8 mouse cellular contexts compared by ENCODE assay signal in the genomic region with DNA sequence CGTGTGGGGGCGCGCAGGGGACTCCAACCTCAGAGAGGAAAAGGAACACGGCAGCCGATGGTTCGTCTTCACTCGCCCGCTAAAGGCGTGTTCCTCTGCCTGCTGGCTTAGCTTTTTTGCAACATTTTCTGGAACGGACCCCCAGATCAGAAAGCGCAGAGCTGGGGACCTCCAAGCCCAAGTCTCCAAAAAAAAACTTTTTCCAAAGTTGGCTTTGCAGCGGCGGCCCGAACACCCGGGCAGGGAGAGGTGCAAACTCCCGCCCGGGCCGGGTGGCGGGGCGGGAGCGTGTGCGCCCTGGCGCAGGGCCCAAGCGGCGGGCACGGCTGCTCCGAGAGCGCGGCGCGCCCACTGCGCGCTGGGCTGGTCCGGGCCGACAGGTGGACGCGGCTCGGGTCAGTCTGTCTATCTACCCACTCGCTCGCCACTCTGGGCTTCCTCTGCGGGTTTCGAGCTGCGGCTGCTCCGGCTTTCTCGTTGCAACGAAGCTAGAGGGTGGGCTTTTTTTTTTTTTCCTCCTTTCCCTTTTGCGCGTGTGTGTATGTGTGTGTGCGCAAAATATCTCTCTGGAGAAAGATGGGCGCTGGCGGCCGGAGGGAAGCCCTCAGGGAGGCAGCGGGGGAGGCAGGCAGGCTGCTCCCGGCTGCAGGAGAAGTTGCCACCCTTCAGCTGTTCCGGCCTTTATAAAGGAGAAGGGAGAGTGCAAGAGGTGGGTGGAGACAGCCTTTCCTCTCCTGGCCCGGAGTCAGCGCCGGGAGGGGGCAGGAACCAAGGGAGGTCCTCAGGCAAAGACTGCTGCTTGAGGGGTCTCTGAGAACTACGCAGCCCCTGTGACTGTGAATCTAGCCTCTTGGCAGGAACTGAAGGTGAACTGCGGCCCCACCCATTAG. TPM values are rescaled to one million over a fixed set of nuclear protein-coding genes. Genes with fewer than 3 reads are reported as not detected.
A peak's percentile ranks its signal among the peaks of the same experiment; 100 is the strongest.
DNase-seq lines count a peak whose midpoint lies in the region; ATAC-seq lines count a peak whose summit lies in the region.

Gene Pdgfb, minus strand, starts transcription at position 657 of the 890 bp plus-strand sequence.

- ATAC-seq in limb, embryonic 13.5 days (ENCODE audit: low FRiP score, low read depth), result no peak
- ATAC-seq in midbrain, embryonic 14.5 days (ENCODE audit: low FRiP score, low TSS enrichment), result no peak

- H3K4me3 ChIP-seq in embryonic facial prominence, embryonic 10.5 days, result peak within 1 kb of the TSS; percentile 72
- peak within 1 kb of the TSS; percentile 65 for H3K4me3 ChIP-seq in limb, embryonic 13.5 days
- H3K4me3 ChIP-seq in midbrain, embryonic 14.5 days (replicated peaks; ENCODE audit: low read depth, low read length), result peak within 1 kb of the TSS; percentile 62

- WGBS in embryonic facial prominence, embryonic 10.5 days, result under 1% methylated on average over 60 of the region's 60 CpGs
- under 1% methylated on average over 60 of the region's 60 CpGs for WGBS in limb, embryonic 13.5 days
- under 1% methylated on average over 60 of the region's 60 CpGs for WGBS in midbrain, embryonic 14.5 days

- H3K36me3 ChIP-seq in embryonic facial prominence, embryonic 10.5 days (replicated peaks), result no peaks in the 10 kb centered on the region
- H3K36me3 ChIP-seq in limb, embryonic 13.5 days, result no peaks in the 10 kb centered on the region
- H3K36me3 ChIP-seq in midbrain, embryonic 14.5 days (ENCODE audit: control insufficient read depth, insufficient read depth, low read length), result no peaks in the 10 kb centered on the region

- H3K9ac ChIP-seq in limb, embryonic 13.5 days, result peak within 1 kb of the TSS; percentile 76
- peak within 1 kb of the TSS; percentile 72 for H3K9ac ChIP-seq in midbrain, embryonic 14.5 days (replicated peaks; ENCODE audit: low read length)

- DNase-seq in embryo, embryonic 10 days (ENCODE audit: low spot score), result peak; percentile 57
- no peak for DNase-seq in embryo, embryonic 9.5 days (ENCODE audit: extremely low spot score)
- DNase-seq in embryonic facial prominence, embryonic 10.5 days (ENCODE audit: low spot score), result peak; percentile 57
- DNase-seq in heart, adult 18-20 months, result peak; percentile 79 to 90
- peak; percentile 82 for DNase-seq in kidney, adult 18-20 months
- DNase-seq in midbrain, embryonic 14.5 days, result peak; percentile 55
- peak; percentile 45 for DNase-seq in testis, postnatal 14 days (ENCODE audit: low spot score)

- H3K4me1 ChIP-seq in embryonic facial prominence, embryonic 10.5 days, result peaks cover 47% of the 10 kb centered on the region
- H3K4me1 ChIP-seq in limb, embryonic 13.5 days, result peaks cover 35% of the 10 kb centered on the region
- H3K4me1 ChIP-seq in midbrain, embryonic 14.5 days (ENCODE audit: control insufficient read depth, insufficient read depth, low read length), result peaks cover 18% of the 10 kb centered on the region

- peak within 1 kb of the TSS; percentile 97 for H3K4me2 ChIP-seq in limb, embryonic 13.5 days (replicated peaks)
- H3K4me2 ChIP-seq in midbrain, embryonic 14.5 days (ENCODE audit: low read length), result peak within 1 kb of the TSS; percentile 90

- H3K27ac ChIP-seq in embryonic facial prominence, embryonic 10.5 days (replicated peaks), result peak within 1 kb of the TSS; percentile 84
- peak within 1 kb of the TSS; percentile 28; the same call in 1 of the 2 replicates for H3K27ac ChIP-seq in limb, embryonic 13.5 days
- H3K27ac ChIP-seq in midbrain, embryonic 14.5 days (replicated peaks; ENCODE audit: low read depth, low read length), result no peak within 1 kb of the TSS

- H3K27me3 ChIP-seq in embryonic facial prominence, embryonic 10.5 days (replicated peaks; ENCODE audit: low read depth, poor library complexity, severe bottlenecking), result peaks cover 85% of the 10 kb centered on the region
- H3K27me3 ChIP-seq in limb, embryonic 13.5 days, result peaks cover 86% of the 10 kb centered on the region
- H3K27me3 ChIP-seq in midbrain, embryonic 14.5 days (ENCODE audit: control insufficient read depth, insufficient read depth, low read length), result peaks cover 54% of the 10 kb centered on the region

- H3K9me3 ChIP-seq in embryonic facial prominence, embryonic 10.5 days, result no peaks in the 10 kb centered on the region
- H3K9me3 ChIP-seq in limb, embryonic 13.5 days, result no peaks in the 10 kb centered on the region
- H3K9me3 ChIP-seq in midbrain, embryonic 14.5 days (ENCODE audit: control insufficient read depth, low read length), result no peaks in the 10 kb centered on the region

RNA-seq across cellular contexts. Expression of gene Pdgfb, which starts in this region (rescaled TPM):
- 1.4 and 1.6 TPM in 2 replicates for polyA plus RNA-seq in embryonic facial prominence, embryonic 10.5 days (2016; fragmentation: Nextera tagmentation; extraction: Ambion mirVana)
- 10 to 100 TPM; 23.1 to 29.3 TPM for total RNA-seq in heart, adult 18-20 months (2021)
- polyA plus RNA-seq in limb, embryonic 13.5 days (2015; fragmentation: Nextera tagmentation; extraction: Ambion mirVana), result 3.0 and 3.2 TPM in 2 replicates
- 4.7 and 5.1 TPM in 2 replicates for polyA plus RNA-seq in midbrain, embryonic 14.5 days (2014; fragmentation: Nextera tagmentation; extraction: Ambion mirVana)
